Mouse (Mus musculus) spleen, embryonic (tissue): ENCODE data around the gene Vstm4.

ENCODE experiments used
- CTCF ChIA-PET: fragments of 350-600 bp; sonication (Branson Sonifier 250); formaldehyde crosslinking; loops from one replicate; lab custom pipeline; 2022; lab: Charles Lee

Gene Vstm4

DNA sequence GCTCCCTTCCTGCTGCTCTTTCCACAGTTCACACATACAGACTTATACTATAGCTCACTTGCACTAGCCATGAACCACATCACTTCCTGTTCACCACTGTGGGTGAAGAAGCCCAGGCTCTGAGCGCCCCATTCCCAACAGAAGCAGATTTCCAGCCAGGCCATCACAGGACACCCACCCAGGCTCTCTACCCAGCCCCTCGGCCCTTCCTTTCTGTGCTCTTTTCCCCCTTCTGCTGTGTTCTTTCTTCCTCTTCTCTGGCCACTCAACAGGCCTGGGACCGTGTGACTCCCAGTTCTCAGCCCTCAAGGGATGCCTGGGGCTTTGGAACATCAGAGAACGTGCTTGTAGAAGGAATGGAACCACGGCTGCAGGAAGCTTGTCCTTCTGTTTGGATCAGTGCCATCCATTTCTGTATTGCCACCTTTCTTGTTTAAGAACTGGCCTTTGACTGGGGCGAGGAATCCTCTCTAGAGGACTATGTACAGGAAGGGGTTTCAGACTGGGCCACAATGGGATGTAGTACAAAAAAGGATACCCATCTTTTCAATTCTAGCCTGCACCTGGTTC lies 2.5 kb downstream of the Vstm4 start:
- CTCF ChIA-PET, result no interaction called here

DNA sequence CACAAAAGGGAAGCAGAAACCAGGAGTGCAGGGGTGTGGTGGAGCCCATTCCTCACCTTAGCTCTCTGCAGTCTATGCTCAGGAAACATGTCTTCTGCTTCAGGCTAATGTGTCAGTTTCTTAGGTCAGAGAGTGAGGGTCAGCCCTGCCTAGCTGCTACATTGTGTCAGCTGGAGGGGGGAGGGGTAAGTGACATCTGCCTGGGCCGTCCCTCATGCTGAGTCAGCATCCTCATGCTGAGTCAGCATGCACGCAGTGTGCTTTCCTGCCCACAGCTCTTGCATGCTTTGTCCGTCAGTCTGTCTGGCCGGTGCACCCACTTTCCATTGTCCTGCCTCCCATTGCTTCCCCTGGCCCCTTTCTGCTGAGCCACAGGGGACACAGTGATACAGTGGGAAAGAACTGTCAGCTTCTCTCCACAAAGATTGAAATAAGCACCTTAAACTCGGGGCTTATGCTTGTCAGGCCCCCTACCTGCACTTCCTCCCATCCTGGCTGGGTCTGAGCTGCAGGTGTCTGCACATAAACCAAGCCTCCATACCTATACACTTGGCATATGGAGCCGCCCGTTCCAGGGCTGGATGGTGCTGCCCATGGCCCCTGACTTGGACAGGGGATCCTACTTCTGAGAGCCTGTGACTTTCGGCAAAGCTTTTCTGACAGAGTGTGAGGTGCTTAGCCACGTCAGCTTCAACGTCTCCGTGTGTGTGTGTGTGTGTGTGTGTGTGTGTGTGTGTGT lies 3.4 kb downstream of the Vstm4 start:
- CTCF ChIA-PET, result no interaction called here

DNA sequence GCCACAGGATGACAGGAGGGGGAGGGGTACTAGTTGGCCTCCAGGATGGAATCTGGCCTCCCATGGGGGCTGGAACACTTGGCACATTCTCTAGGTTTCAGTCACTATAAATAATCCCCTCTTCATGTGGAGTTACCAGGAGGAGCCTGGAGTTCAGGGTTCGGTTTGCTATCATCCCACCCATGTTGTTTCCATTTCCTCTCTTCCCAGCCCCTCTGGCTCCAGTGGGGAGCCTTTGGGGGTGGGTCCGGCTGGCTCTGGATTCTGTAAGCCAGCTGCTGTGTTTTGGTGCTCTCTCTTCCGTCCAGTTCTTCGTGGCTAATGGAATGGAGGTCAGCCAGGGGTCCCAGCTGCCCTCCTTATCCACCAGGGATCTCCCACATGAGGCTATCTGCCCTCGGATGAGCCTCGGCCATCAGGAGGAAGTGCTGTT lies 4.6 kb downstream of the Vstm4 start:
- CTCF ChIA-PET, result no interaction called here

DNA sequence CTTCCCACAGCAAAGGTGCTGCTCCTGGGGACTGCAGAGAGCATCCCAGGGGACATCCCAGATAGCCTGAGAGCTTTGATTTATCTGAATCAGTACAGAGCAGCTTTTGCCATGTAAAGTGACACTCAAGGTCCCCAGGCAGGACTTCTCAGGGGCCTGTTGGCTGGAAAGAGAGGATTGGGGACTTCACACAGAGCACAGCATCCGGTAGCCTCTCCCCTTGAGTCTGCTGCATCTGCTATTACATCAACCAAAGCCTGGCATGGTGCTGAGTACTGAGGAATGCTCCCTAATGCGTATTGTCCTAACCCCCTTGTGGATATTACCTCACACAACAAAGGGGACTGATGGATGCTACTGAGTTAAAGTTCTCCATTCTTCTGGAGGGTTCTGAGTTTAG lies 5.1 kb downstream of the Vstm4 start:
- CTCF ChIA-PET, result no interaction called here

DNA sequence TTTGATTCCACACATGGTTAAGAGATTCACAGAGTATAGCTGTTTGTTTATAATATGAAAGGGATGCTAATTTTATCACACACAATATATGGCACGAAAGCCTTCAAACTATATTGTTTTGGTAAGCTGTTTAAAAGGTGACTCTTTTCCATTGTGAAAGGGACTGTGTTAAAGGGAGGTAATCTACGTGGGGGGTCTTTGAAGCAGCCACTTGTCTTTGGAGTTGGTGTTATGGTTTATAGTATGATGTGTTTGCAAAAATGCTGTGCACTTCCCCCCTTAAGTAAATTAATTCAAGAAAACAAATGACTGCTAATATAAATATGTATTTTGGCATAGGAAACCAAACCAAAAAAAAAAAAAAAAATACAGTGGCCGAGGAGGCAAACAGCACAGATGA lies 8.8 kb downstream of the Vstm4 start:
- CTCF ChIA-PET, result no interaction called here

DNA sequence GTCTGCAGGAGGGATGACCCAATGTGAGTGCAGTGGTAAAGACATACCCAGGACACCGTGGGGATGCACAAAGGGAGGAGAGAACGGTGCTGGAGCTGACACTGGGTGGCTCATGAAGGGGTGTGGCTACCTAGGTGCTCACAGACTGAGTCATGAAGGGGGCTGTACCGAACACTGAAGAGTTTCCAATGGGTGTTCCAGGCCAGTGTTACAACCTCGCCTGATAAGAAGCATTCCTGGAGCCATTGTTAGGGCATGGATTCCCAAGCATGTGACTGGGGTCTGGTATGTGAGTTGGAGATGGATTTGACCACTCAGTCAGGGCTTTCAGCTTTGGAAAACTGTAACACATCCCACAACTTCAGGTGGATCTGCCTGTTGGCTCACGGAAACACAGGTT lies 15.4 kb downstream of the Vstm4 start:
- CTCF ChIA-PET, result no interaction called here

DNA sequence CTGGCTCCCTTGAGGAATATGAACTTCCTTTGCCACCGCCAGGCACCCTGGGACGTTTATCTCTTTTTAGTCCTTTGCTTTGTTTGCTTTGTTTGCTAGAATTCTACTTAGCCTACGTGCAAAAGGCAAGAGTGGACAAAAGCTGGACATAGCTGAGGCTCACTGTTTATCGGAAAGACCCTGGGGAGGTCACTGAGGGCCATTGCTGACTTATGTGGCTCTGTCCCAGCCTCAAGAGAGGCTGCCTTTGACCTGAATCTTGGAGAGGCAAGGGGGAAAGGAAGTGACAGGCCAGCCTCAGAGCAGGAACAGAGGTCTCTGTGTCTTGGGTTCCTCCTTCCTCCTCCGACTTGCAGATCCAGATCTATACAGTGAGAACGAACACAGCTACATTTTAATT lies 21.0 kb downstream of the Vstm4 start:
- CTCF ChIA-PET, result no interaction called here

DNA sequence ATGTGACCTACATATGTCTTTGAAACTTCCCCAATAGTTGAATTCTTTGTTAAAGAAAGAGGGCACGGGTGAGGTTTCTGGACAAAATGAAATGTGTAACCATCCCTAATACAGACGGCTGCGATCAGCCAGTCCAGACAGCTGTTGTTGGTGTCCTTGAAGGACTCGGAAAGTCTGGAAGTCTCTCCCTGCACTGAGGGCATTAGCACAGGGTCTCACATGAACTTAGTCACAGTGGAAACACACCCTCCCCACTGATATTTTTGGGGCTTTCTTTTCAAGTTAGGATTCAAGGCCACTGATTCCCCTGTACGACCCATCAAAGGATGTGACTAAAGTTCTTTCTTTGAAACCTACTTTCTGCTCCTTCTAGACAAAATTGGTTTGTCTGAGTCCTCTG lies 23.8 kb downstream of the Vstm4 start:
- CTCF ChIA-PET, result no interaction called here

DNA sequence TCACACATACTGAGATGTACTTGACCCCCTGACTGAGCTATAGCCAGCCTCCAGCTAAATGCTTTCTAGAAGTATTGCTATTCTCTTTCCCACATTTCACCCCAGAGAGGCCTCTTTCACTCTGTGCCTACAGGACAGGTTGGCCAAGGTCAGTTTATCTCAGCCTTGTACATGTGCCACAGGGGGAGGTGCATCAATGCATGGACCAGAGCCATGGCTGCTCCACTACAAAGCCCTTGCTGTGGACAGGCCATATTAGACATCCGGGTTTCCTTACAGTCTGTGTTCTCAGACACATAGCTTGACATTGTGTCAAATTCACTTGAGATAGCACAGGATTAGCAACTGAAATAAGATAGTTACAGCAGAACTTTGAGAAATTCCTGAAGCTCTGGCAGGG lies 25.1 kb downstream of the Vstm4 start:
- CTCF ChIA-PET, result no interaction called here

DNA sequence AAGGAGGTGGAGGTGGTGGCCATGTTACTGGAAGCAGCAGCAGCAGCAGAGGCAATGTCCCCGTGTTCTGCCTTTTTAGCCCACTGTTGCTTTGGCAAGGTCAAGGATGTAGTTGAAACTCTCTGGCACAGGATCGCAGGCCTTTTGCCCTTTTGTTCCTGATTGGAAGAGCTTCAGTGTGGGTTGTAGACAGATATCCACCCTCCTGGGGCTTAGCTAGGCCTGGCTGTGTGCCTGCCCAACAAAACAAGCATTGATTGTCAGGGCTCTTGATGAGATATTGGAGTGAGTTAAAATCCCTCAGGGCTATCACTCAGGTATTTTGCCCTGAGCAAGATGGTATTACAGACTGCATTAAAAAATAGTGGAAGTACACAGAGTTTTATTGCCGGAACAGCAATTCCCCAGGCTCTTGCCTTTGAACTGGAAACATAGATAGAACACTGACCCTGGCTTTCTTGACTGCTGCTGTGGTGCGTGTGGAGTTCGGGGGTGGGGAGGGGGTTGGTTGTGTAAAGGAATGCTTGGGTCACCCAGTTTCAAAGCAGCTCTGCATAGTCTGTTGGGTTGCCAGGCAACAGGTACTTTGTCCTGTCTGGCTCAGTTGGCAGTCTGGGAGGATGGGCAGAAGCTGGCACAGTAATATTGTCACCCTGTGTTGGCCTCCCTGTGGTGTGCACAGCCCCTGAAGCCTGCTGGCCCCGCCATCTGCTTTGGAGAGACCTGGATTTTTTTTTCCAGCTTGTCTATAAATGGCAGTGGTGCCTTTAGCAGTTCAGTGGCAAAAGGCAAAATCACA lies 32.5 kb downstream of the Vstm4 start:
- CTCF ChIA-PET, result no interaction called here

DNA sequence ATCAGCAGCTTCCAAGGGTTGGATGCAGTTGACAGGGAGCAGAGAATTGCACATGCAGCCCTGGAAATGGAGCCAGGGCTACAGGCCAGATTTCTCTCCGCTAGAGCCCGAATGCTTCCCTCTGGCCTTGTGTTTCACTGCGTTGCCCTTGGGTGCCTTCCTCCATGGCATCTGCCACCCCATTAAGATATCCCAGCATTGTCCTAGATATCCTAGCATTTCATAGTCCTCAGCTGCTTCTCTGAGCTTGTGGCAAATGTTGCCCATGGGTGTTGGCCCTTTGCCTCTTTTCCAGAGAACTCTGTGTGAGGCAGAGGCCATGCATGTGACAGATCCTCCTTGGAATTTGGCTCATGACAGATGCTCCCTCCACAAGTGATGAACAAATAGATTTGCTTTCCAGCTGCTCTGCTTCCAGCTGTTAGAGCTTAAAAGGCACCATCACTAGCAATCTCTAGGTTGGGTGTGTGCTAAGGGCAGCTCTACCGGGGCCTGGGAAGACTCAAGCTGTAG lies 37.8 kb downstream of the Vstm4 start:
- CTCF ChIA-PET, result no interaction called here

DNA sequence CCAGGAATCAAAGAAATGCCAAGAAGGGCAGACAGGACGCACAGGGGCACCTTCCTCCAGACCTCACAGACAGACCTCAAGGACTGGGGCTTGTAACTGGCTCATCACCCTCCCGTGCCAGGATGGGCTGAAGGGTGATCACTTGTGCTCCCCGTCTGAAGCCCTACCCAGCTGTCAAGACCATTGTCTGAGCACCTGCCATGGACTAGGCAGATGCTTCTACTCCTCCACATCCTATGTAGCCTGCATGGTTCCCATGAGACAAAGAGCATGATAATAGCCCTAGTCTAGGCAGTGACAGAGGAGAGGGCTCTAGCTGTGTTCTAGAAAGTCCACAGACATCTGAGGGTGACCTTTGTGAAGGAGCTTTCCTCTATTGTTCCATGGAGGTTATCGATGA lies 38.3 kb downstream of the Vstm4 start:
- CTCF ChIA-PET, result no interaction called here

DNA sequence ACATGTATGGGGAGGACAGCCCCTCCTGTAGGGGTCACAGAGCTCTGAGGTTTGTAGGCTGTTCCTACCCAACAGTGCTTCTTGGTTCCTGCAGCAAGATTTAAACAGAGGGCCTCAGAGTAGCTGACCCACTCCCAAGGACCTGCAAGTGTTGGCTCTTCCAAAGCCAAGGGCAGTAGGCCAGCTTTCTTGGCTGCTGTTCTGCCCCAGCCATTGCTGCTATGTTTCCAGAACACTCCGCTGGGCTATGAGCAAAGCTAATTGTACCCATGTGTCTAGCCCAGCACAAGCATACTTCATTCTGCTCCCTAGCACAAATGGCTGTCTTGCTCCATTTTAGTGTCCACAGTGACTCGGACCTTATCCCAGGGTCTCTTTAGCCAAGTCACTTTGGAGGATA lies 40.3 kb downstream of the Vstm4 start:
- CTCF ChIA-PET, result no interaction called here

DNA sequence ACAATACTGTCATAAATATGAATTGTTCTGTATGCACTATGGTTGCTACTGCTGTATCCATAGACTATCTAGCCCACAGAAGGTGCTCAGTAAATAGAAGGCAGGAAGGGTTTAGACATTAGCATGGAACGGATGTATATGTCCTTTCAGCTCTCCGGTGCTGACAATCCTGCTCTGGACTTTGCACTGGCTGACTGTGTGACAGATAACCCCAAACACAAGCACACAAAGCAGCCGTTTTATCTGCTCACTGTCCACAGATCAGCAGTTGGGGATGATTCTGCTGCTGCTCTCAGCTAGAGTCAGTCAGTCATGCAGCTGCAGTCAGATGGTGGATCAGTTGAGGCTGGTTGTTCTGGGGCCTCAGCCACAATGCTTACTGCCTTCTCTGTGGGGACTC lies 46.6 kb downstream of the Vstm4 start:
- CTCF ChIA-PET, result no interaction called here

DNA sequence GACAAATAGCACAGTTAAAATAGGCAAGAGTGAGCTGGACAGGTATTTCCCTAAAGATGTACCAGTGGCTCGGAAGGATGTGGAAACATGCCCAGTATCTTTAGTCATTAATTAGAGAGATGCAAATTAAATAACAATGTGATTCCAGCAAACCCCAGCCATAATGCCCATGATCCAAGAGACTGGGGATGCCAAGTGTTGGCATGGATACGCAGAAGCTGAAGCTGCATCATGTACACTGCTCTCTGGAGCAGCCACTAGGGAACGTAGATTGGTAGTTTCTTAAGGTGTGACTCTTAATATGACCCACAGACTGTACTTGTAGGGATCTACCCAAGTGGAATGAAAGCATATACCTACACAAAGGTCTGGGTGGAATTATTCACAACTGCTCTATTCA lies 50.0 kb downstream of the Vstm4 start:
- CTCF ChIA-PET, result no interaction called here

DNA sequence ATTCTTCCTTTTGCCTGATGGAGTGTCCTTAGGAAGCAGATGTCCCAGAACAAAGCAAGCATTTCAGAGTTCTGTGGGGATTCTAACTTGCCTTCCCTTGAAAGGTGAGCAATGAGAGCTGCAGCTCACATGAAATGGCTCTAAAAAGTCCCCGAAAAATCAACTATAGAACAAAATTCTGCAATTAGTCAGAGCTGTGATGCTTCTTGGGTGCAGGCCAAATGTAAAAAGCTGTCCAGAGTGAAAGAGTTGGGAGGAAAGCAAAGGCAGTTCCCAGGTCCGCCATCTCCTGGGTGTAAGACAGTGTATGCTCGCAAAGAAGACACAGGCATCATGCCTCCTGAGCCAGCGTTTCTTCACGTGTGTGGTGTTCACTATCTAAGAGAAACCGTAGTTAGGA lies 52.6 kb downstream of the Vstm4 start:
- CTCF ChIA-PET, result interaction anchor here (0.6 kb wide), 1 partner anchor 289 kb away, joined by 3 read pairs; no protein-coding TSS in a partner anchor

DNA sequence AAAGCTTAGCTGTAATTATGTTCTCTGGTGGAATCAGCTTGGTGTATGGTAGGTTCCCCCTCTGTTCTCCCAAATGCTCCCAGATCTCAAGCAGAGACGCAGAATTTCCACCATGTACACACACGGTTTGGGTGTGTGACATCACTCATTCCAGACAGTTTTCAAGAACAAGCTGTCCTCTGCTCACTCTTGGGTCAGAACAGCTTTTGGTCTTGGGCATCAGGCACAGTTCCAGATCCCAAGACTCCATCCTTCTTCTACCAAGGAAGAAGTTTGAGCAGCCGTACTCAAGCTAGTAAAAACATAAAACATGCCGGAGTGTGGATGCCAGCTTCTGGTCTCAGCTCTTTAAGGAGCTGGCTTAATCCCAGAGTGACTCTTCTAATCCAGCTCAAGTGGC lies 54.6 kb downstream of the Vstm4 start:
- CTCF ChIA-PET, result no interaction called here

DNA sequence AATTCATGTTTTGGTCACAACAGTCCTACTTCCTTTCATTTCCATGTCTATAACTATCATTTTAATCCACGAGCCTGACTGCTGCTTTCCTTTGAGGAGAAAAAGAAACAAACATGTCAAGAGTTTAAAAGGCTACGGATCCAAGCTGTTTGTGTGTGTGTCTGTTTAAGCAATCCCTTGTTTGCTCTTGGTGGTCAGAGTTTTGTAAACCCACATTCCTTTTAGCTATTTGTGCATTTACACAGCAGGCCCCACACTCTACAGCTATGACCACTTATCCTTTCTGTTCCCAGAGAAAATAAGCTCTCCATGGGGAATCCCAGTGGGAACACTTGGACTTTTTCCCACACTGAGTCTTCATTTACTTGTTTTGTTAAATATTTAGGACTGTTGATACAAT lies 58.8 kb downstream of the Vstm4 start:
- CTCF ChIA-PET, result no interaction called here

DNA sequence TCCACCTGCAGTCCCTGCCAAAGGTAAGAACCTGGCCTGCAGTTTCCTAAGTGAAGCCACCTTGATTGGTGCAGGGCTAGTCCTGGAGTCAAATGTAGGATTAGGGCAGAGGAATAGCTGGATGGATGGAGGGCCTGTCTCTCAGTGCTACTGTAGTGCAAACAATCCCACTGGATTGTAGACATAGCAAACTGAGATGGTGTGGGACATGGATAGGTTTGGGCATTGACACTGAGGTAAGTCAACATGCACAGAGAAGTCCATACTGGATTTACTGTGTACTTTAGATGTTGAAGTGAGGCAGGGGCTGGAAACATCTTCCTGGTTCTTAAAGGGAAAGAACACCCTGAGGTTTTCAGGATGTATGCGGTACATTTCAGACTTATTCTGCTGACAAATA lies 61.4 kb downstream of the Vstm4 start:
- CTCF ChIA-PET, result interaction anchor here (0.6 kb wide), 1 partner anchor 322 kb away, joined by 3 read pairs; no protein-coding TSS in a partner anchor

DNA sequence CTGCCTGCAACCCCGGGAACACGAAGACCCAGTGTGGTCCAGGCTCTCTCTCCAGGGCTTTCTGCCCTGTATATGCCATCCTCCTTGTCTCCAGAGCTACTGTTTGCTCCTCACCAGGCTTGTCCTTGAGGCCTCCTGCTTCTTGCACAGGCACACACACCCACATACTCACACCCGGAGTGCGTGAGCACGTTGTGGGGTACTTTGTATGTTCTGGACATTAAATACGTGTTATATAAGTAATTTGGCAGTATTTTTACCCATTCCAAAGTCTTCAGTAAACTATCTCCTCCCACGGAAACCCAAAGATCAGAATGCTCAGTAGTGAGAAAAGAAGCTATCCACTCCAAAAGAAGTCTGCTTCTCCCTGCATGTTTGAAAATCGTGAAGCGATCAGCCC lies 67.3 kb downstream of the Vstm4 start:
- CTCF ChIA-PET, result no interaction called here

DNA sequence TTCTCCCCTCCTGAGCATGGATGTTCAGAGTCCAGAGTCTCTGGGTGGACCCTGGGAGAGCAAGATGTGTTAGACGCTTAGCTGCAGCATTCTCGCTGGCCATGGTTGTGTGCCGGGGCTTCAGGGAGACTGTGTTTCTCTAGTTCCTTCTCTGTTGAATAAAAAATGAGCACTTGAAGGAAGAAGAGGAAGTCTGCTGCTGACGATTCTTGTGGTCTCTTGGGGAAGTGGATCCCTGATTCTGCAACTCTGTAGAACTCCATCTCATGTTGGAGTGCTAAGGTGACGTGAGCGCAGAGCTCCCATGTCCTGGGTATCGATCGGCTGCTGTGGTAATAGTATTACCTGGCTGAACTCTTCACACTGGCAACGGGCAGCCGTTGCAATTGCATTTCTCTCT lies 75.2 kb downstream of the Vstm4 start:
- CTCF ChIA-PET, result no interaction called here

DNA sequence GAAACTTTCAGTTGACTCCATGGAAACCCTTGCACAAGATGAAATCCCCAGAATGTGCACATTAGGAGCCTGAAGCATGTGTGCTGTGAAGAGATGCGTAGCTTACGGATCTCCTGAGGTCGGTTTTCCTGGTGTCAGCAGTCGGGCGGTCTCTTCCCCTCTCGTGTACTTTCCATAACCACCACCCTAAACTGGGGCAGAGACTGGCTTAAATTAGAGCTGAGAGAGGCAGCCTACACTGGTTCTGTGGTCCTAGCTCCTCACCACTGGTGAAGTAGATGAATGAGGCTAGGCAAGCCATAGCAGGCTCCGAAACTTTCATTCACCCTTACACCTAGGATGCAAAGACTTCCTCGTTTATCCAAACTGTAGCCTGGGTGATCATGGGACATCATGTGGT lies 75.7 kb downstream of the Vstm4 start:
- CTCF ChIA-PET, result interaction anchor here (0.7 kb wide), 1 partner anchor 527 kb away, joined by 3 read pairs; no protein-coding TSS in a partner anchor

DNA sequence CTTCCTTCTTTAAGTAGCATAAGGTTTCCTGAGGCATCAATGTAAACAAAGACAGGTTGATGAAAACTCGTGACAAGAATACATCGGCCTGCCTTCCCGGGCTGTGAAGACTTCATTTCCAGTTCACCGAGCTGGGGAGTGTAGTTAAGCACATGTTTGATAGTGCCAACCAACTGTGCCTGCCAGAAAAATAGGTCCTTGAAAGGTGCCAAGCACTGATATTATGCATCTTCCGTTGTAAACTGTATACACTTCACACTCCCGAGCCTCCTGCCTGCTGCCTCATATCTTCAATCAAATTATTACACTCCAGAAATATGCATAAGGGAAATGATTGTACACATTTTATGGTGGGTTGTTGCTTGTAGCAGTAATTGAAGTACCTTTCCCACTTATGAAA lies 77.5 kb downstream of the Vstm4 start:
- CTCF ChIA-PET, result no interaction called here
